Mouse (Mus musculus) CD8-positive naive resting alpha-beta T cell, adult 2 months (primary cell): ENCODE data around the gene Map2k2.

Experiments used
- DNase-seq, 2 experiments: peaks; one replicate each; pipeline ENCODE4 v3.0.0; 2022; ENCODE audit warnings: low read depth in 2 of 2, low spot score in 2 of 2

Gene Map2k2

DNA sequence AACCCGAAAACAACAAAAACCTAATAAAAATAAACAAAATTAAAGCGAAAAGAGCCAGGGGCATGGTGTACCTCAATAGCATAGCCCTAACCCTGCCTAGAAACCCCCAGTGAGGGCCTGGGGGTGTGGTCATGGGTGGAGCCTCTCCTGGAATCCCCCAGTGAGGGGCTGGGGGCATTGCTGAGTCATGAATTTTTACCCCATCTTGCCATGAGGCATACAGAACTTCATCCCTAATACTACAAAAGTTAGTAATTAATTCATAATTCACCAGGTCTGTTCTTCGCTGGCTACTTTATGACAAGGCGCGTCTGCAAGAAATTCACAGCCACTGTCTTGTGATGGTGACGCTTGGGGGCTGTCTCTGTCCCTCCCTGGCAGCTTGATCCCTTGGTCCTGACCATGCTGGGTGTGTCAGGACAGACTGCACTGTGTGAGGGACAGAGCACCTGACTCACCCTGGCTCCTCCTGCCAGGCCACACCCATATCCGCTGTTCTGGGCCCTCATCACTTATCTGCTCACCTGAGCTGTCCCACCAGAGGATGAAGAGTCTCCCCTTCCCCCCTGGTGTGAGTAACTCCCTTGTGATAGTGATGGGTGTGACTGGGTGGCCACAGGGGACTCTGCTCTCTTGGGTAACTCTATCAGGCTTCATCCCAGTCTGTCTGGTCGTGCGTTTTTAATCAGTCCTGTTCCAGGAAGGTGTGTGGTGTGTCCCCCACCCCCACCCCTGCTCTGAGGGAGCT lies 10.6 kb upstream of the Map2k2 start:
- no peak for DNase-seq

DNA sequence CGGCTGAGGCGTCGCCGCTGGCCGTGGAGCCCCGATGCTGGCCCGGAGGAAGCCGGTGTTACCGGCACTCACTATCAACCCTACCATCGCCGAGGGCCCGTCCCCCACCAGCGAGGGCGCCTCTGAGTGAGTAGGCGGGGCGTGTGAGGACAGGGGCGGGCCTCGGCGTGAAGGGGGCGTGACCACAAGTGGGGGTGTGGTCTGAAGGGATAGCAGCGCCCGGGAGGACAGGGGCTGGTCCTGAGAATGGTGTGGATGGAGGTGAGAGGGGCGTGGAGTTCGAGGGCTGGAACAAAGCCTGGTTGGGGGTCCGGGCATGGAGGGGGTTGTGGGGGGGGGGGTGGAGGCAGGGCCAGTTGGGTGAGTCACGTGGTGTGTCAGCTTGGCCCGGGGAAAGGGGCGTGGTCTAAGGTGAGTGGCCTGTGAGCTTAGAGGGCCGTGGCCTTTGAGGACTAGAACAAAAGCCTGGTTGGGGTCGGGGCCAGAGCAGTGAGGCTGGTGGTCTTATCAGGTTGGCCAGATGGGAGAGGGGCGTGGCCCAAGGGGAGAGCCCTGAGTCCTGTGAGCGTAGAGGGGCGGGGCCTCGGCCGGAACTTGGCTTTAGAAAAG lies 502 bp downstream of the Map2k2 start:
- peak; percentile 82 to 89 for DNase-seq

DNA sequence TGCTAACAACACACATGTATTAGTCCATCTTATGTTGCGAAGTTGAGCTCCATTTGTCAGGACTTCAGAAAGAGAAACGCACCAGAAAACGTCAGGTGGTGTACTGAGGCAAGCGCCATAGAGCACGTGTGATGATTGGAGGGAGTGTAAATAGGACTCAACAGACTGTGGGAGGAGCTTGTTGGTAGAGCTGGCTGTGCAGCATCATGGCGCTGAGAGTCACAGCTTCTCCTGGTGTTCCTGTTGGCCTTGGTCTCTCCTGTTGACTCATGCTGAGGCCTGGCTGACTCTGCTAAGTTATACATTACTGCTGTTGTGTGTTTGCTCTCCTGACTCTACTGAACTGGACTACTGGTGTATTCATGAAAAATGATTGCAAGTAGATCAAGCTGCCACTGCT lies 7.2 kb downstream of the Map2k2 start:
- no peak for DNase-seq

DNA sequence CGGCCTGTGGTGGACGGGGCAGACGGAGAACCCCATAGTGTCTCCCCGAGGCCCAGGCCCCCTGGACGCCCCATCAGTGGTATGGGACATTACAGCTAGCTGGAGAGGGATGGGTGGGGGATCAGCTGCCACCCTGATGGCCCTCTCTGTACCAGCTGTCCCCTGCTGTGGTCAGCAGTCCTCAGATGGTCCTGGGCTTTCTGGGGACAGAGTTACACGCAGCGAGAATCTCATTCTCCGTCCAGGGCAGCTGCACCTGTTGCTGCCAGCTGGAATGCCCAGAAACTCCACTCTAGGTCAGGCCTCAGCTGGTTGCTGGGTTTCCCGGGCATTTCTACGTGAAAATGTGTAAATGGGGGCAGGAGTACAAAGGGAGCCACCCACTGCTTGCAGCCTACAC lies 13.9 kb downstream of the Map2k2 start:
- no peak for DNase-seq

DNA sequence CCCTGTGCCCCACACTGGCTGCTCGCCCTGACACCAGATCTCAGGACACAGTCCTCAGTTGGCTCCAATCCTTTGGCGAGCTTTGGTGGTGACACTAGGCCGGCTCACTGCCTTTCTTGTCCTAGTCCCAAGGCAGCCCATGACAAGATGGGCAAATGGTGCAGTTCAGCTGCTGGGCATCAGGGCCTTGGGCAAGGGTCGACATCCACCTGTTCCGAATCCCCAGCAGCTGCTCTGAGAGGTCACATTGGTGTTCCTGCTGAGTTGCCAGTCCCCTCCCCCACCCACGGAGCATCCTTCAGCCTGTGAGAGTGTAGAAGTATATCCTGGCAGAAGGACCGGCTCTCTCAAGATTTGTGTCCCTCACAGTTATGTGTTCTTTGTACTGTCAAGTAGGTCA lies 14.9 kb downstream of the Map2k2 start:
- no peak for DNase-seq

DNA sequence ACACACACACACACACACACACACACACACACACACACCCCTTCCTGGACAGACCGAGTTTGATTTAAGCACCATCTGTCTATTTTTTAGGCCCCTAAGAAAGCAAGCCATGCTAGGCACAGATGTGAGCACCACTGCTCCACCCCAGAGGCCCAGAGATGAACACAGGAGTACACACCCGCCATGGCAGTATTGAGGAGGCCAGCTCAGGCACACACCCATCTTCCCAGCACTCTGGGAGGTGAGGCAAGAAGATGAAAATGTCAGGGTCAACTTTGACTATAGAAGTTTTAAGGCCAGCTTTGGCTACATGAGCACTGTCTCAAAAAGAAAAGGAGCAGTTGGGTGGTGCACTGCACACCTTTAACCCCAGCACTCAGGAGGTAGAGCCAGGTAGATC lies 17.2 kb downstream of the Map2k2 start:
- no peak for DNase-seq

DNA sequence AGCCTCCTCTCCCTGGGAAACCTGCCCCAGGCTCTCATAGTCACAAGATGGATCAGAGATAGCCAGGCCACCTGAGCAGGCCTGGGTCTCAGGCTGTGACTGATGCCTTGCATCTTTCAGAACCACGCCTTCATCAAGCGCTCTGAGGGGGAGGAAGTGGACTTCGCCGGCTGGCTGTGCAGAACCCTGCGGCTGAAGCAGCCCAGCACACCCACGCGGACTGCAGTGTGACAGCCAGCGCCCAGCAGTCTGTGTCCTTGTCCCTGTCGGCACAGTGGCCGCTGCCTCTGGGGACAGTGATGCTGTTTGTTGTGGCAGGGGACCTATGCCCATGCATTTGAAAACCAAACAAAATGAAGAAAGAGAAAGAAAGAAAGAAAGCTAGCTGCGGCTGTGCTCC lies 17.8 kb downstream of the Map2k2 start:
- DNase-seq = no peak

DNA sequence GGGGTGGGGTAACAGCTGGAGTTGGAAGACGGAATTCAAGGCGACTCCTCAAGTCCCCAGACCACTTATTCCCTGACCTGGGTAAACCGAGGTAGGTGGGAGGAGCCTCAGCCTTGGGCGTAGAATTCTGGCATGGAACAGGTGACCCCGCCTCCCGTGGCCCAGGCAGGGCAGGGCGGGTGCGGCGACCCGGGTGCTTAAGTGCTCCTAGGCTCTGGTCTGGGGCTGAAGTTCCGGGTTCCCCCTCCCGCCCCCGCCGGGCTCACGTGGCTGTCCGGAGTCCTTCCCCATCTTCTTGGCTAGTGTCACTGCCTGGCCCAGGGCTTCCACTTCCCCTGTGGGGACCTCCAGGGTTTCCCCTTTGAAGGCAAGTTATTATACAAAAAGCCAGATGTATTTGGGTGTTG lies 28.5 kb downstream of the Map2k2 start:
- DNase-seq = peak in 1 of 2 experiments; percentile 32

DNA sequence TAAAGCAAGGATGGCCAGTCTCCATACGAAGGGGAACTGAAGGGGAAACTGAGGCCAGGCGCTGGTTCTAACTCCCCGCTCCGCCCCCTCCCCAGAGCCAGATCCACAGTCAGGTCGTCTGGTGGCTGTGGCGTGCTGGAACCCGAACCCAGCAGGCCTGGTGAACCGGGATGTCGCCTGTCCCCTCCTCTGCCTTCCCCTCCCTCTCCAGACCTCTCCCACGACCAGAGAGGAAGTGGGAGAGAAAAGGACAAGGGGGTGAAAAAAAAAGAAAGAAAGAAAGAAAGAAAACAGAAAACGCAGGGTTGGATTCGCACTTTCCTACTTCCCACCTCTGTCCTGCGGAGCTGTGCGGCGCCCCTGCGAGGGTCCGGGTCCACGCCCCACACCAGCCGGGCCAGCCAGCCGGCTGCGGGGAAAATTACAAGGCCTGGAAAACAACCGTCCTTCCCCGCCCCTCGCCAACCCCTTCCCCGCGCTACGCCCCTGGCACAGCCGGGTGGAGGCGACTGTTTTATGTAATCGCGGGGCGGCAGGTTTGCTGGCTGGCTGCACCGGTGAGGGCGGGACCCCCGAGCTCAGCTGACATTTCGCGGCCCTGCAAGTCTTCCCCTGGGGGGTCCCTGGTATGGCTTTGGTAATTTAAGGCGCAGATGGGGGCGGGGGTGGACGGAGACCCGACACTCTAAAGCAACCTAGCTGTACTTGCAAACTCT lies 29.4 kb downstream of the Map2k2 start, which contains the start of gene Zbtb7a:
Gene Zbtb7a (plus strand): TSS at position 255 of the 716 bp plus-strand sequence.
- DNase-seq = no peak

DNA sequence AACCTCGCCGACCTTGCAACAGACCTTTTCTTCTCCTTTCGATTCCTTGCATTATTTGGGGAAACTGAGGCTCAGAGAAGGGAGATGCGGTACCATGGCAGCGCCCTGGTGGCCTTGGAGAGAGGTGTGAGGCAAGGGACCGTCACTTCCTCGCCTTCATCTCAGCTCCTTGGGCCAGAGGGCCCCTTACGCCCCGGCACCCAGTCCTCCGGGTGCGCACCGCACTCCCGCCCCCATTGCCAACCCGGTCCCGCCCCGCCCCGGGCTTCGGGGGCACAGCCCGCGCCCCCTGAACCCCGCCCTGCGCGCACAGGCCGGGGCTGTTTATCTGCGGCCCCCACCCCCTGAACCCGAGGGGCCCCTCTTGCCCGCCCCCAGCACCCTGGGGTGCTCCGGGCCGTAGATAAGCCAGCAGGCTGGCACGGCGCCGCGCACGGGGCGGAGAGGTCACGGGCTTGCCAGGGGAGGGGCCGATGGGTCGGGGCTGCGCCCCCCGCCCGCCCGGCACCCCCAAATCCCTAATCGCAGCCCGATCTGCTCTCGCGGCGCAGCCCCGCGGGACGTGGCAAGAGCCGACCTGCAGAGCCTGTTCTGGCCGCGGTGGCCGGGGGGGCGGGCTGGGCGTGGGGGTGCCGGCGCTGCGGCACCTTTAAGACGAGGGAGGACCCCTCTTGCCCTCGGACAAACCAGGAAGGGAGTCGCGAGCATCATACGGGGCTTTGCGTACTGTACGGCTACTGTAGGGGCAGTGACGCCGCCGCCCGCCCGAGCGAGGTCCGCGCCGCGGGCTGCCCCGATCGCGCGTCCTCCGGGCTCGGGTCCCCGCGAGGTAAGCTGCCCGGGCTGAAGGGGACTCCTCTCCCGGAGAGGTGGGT lies 30.4 kb downstream of the Map2k2 start:
- DNase-seq = peak in 1 of 2 experiments; percentile 24

DNA sequence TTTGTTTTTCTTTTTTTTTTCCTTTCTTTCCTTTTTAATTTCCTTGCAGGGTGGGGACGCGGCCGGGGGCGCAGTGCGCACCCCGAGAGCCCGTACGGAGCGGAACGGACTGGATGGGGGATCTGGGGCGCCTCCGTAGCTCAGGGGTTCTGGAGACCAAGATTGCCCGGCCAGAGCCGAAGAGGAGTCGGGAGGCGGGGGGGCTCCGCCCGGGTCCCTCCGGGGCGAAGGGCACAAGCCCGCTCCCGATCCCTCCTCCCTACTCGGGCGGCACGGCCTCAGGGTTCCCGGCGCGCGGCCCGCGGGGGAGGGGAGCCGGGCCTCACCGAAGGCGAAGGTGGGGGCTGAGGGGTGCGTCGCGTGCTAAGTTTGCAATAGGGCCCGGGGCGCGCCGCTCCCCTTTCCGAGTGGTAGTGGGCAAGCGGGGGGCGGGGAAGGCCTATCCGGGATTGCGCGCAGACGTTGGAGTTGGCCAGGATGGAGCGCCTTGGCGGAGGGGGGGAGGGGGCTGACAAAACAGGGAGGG lies 31.1 kb downstream of the Map2k2 start:
- peak; percentile 69 to 72 for DNase-seq

DNA sequence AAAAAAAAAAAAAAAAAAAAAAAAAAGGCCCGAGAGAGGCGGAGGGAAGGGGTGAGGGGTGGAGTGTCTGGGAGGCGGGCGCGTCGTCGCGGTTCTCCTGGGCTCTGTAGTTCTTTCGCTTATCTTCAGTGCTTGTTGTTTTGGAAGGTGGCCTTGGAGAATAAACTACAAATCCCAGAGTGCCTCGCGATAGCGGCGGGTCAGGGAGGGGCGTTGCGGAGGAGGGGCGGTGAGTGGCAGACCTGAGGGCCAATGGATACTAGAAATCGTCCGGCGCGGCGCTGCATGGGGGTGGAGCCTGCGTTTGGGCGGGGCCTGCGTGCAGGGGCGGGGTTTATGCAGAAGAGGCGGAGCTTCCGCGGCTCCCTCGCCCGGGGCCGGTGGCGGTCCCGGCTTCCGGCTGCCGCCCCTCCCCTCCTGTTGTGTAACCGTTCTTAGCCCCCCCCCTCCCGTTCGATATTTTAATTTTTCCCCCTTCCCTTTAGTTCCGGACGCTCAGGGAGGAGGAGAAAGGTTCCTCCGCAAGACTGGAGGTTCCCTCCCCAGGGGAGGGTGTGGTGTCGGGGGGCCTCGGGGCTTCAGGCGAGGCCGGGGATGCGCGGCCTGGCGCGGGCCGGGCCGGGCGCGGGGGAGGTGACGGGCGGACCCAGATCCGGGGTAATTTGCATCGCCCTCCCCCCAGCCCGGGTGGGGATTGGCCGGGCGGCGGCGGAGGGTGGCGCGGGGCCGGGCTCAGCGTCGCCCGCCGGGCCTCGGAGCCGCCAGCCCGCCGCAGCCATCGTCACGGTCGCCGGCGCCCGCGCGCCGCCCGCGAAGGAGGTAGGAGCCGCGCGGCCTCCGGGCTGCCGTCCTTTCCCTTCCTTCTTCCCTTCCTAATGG lies 31.8 kb downstream of the Map2k2 start:
- DNase-seq = peak; percentile 100

DNA sequence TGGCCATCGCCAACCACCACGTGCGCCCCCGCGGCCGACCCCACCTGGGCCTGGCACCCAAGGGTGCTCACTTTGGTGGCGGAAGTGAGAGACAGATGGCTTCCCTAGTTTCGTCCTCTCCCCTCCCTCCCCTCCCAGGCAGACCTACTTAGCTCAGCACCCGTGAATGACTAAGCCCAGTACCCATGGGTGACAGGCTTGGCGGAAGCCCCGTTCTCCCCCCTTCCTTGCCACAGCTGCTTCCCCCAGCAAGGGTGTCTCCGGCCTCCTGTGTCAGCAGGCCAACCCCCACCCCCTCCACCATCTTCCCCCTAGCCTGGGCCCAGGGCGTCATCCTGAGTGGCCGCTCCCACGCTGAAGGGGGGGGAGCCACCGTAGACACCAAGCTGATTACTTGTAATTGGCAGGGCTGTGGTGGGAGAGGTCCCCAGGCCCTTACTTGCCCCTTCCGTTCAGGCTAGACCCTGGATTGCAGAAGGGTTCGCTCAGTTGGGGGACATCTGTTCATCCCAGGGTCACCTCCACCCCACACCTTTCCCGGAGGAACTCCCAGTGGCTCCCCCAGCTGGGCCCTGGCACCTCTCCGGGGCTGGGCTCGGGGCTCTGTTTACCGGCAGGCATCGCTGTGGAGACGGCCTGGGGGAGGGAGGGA lies 32.5 kb downstream of the Map2k2 start:
- peak; percentile 56 to 67 for DNase-seq

DNA sequence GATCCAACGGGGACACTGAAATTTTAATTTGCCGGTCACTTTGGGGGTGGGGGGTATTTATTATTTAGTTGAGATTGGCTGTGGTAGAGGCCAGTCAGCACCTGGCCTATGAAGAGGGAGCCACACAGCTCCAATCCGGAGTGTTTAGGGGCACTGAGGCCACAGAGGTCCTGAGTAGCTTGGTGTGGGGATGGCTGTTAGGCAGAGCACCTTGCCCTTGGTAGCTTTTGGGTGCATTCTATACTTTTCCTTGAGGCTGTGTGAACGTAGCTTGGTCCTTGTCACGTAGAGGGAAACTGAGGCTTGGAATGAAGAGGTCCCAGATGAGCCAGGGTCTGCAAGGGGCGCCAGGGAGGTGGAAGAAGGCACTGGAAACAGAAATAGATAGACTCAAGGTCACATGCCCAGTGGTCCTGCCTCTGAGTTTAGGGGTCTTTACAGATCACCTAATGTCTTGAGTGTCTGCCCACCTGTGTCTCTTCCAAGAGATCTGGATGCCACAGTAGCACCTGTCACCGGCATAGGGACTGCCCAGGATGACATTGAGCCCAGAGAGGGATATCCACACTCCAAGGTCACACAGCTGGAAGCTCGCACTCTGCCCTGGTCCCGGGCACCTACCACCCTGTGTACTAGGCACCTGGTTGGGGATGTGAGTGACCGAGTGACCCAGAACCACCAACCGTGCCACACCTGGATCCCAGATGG lies 33.3 kb downstream of the Map2k2 start:
- no peak for DNase-seq

DNA sequence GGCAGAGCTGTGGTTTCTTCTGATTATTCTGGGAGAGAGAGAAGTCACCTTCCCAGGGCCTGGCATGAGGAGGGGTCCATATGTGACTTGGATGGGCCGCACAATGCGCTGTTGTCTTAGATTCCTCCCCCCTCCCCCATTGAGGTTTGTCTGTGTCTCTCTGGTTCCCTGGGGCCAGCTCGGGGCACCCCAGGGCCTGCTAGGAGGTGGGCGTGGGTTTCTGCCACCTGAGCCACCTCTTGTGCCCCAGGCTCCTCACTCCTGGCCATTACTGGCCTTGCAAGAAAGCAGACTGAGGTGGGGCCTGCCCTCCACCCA lies 33.8 kb downstream of the Map2k2 start:
- DNase-seq = no peak

DNA sequence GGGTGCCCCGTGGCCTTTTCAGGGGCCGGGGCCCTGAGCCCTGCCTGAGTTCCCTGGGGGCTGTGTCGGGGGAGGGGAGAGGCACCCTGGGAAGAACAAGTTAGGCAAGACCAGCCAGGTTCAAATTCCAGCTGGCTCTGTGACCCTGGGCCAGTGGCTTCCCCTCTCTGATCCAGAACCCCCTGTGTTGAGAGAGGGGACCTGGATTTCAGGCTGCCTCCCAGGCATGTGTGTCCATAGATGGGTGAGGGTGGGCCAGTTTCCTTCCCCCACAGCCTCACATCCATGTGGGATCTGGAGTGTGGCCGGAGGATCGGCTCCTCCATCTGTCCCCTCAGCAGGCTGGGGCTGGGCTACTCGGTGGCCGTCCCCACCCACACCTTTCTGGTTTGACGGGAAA lies 34.3 kb downstream of the Map2k2 start:
- DNase-seq = no peak

DNA sequence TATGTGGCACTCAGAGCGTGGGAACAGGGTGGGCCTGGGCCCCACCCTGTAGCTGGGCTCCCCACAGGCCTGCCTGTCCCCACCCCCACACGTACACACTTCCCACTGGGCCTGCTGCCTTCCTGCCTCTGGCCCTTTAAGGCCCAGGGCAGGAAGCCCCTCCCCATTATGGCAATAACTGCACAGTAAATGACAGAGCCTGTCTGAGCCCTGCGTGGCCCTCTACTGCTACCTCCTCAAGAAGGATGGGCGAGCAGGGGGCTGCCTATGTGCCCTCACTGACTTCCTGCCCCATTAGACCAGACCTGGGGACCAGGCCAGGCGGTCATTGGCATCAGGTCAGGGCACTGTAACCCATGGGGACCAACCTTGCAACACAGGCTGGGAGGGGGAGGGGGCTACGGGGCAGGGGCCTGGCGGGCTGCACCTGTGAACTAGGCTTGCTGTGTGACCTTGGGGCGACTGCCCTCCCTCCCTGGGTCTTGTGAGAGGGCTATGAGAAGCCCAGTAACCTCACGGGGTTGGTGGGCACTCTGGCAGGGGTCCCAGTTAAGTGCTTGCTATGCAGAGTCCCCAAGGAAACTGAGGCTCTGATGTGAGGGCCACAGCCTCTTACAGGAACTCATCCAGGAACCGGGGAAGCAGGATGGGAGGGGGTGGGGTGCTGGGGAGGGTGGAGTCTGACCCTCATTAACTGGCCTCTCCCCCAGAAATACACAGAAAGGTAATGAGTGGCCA lies 35.2 kb downstream of the Map2k2 start:
- DNase-seq = no peak

DNA sequence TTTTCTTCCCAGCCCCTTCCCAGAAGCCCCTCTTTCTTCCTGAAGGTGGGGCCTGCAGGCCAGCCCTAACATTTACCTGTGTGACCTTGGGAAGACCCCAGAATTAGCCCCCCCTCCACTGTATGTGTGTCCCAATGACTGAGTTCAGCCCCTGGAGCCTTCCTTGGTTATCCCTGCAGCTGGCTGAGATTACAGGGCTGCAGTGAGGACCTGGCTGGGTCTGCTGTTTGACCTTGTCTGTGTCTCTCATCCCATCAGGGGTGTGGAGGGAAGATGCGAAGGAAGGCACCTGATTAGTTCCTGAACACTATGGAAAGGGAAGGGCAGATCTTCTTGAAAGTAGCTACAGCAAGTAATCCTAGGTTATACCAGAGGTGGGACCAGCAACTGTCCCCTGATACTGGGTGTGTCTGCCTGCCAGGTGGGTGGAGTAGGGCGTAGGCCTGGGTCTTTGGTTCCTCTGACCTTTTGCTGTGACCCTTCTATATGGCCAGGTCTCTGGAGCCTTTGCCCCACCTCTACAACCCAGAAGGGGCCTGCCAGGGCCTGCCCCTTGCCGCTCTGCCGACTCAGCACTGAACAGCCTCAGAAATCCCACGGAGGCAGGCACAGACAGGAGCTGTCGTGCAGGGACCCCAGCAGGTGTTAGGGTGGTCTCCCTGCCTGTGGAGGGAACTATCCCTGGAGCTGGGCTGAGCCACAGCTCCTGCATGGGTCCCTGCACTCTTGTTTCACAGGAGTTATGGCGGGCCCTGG lies 35.9 kb downstream of the Map2k2 start:
- no peak for DNase-seq
